Mouse (Mus musculus) right cerebral cortex, adult 18-20 months (tissue): ENCODE measurements around the gene Vmn1r181.
"Not testable (repeated sequence)": the region's sequence is repeated elsewhere in the genome, so short reads cannot be mapped to it uniquely, and the experiment has no call there.

ENCODE experiments used
- DNase-seq: peaks from one replicate; pipeline ENCODE4 v3.0.0; 2022; ENCODE audit warnings: mixed read lengths

Gene Vmn1r181

GRCm38 (mm10) chr7:23974315-23974714 lies at the start of gene Vmn1r181:
Vmn1r181 (plus strand) TSS chr7:23974615.
- not testable (repeated sequence) for DNase-seq

DNA sequence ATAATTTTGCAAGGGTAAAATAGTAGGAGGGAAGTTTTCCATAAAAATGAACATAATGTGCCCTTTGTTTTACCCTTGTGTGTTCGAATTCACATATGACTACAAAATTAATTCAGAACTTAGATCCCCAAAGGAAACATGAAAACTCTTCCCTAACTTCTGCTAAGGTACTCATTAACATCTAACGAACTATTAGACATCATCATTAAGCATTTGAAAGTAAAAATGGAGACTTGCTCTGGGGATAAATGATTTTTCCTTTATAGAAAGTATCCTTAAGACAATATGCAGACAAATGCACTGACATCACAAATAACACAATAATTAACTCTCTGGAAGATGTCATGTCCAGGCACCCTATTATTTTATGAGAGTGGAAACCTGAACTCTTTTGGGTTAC lies 47.7 kb upstream of the Vmn1r181 start, which contains the start of gene Vmn1r179:
Gene Vmn1r179 (plus strand): TSS at position 301 of the 400 bp plus-strand sequence.
- no peak for DNase-seq

- no peak for DNase-seq
Measured at GRCm38 (mm10) chr7:23950332-23950731, 24.1 kb upstream of the Vmn1r181 start, which contains the start of gene Vmn1r180. Vmn1r180 (plus strand) TSS chr7:23950632.

DNA sequence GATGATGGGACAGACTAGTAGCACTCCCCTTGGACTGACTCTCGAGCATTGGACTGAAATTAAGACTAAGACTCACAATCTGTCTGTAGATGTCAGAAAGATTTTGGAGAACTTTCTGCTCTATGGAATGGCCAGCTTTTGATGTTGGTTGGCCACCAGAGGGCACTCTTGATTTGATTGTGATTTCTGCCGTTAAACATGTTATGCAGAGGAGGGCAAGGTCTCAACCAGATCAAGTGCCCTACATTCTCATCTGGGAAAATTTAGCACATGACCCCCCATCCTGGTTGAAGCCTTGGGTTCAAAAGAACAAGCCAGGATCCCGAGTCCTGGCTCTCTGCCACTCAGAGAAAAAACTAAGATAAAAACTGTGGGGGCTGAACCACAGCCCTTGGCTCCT lies 6.4 kb upstream of the Vmn1r181 start:
- DNase-seq = peak; percentile 9

DNA sequence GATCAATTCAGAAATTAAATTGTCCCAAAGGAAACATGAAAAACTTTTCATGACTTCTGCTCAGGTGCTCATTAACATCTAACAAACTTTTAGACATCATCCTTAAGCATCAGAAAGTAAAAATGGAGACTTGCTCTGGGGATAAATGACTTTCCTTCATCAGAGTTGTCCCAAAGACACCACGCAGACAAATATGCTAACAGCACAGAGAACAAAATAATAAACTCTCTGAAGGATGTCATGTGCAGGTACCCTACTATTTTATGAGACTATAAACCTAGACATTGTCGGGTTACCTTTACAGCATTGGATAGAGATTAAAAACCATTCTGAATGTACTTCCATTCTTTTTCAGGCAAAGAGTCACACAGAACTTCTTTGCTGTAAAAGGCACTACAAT lies 27.0 kb downstream of the Vmn1r181 start, which contains the start of gene V1rd19:
Gene V1rd19 (plus strand): TSS at position 301 of the 400 bp plus-strand sequence.
- no peak for DNase-seq
